Mouse (Mus musculus): Measurements from ENCODE around the gene Wt1.

Gene Wt1

DNA sequence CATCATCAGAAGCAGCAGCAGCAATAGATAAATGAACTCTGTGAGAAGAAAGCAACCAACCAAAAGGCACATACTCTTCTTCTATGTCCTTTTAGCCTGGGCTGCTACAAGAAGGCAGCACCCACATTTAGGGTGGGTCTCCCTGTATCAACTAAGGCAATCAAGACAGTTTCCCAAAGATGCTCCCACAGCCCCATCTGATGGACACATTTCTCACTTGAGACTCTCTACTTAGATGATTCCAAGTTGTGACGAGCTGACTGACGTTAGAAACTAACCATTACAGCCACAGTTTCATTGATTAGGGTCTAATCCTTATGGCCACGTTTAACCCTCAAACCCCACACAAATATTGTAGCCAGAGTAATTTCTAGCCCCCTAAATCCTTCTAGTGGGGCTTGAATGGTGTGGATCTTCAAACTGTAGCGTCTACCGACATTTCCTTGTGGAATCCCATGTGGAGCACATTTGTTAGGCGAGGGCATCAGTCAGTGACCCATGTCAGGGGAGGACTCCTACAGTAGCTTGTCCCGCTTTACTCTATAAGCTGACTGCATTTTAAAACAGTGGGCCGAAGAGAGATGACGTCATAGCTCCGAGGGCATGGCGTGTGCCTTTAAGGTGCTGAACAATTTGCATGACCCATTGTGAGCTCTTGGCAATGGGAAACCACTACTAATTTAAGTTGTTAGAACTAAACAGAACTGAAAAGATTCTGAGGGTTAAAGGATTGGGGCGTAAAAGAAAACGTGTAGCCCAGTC, 59.6 kb downstream of the Wt1 start:
- no peak for DNase-seq

DNA sequence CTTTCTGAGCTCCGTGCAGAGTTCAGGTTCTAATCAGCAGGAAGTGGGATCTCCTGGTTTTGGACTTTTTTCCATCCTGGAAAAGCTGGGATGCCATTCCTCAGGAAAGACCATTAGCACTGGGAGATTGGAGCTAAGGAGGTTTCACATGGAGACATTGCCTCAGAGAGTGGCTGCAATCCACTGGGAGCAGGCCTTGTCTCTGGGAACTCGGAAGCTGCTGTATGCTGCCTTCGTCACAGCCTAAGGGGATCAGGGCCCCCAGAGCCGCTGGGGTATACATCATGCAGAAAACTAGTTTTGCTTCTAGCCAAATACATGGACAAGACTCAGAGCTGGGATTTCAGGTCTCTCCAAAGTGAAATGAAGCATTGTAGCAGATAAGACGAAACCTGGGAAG, 60.3 kb downstream of the Wt1 start:
- no peak for DNase-seq

DNA sequence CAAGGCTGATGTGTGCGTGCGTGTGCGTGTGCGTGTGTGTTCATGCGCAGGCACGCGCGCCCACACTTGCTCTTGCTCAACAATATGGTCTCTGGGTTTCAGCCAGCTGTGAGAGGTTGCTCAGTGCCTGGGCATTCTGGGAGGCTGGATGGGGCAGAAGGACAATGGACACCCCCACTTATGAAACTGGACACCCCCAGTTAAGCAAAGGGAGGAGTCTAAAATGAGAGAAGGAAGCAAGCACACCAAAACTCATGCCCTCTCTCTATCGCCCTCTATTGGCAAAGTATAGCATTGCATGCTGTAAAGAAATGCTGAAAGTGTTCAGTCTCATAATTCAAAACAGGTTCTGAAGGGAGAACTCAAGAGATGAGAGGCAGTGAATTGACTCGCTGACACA, 61.9 kb downstream of the Wt1 start:
- DNase-seq: peak; percentile 16

GRCm38 (mm10) chr2:105189352-105189751, 63.0 kb downstream of the Wt1 start:
- DNase-seq: peak; percentile 13 to 27

DNA sequence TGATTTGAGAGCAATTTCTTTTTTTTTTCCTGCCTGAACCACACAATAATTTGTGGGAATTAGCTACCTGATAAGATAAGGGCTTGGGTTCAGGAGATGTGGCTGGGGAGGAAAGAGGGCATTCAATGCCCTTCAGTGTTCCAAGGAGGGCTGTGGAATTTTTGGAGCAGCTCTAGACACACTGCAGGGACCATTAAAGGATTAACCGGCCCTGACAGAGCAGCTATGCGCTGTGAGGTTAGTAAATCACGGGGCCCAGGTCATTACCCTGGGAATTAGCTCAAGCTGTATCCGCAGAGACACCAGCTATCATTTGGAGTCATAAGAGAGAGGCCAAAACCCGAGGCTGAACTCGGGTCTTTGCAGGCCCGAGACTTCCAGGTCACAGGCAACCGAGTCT, 73.8 kb downstream of the Wt1 start:
- DNase-seq: no peak

GRCm38 (mm10) chr2:105206563-105207174, 80.3 kb downstream of the Wt1 start:
- no peak for DNase-seq

- DNase-seq: no peak
Observed at GRCm38 (mm10) chr2:105212839-105213238, 86.5 kb downstream of the Wt1 start.

DNA sequence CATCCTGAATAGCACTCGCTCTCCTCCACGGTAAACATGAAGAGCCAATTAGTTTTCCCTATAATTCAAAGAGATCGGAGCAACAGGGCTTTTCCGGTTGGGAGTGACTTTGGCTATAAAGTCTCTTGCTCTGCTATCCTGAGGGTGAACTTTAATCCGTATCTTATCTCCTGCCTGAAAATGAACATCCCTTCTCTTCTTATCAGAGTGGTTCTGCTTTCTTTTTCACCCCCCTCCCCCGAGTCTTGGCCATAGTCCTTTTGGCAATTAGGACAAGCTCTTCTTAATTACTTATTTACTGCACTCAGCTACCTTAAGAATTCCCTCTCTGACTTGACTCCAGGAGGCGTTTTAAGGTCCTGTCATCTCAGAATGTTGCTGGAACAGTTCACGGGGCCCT, 89.6 kb downstream of the Wt1 start:
- DNase-seq: no peak

- DNase-seq: no peak
Observed at GRCm38 (mm10) chr2:105219229-105219628, 92.9 kb downstream of the Wt1 start.

DNA sequence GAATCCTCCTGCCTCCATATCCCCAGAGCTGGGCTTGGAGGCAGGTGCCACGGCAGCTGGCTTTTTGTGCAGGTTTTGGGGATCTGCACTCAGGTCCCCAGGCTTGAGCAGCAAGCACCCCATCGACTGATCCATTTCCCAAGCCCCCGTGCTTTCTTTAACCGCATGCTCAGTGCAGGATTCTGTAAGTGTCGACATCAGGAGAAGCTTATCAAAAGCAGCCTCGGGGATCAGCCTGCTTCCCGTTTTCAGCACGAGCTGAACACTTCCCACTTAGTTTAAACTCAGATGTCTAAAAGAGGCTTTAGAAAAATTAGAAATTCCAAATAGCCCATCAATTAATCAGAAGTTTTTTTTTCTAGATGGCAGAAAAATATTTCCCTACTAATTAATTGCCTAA, 93.3 kb downstream of the Wt1 start:
- no peak for DNase-seq

GRCm38 (mm10) chr2:105220738-105221303, 94.5 kb downstream of the Wt1 start:
- DNase-seq: peak; percentile 20 to 44
